Mouse (Mus musculus): ENCODE measurements around the gene Gabarapl1.

DNA sequence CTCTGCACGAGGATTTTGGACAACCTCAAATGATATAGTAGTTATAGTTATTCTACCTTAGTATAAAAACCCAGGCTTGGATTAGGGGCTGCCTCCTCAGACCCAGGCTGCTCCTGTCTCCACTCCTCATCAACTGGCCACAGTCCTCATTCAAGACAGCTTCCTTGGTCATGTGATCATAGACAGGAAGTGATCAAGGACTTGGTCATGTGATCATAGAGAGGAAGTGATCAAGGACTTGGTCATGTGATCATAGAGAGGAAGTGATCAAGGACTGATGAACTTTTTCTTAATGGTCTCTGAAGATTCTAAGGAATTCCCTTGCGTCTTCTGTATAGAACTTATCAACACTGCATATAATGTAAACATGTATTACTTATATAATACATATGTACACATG is 14.3 kb downstream of the Gabarapl1 start:
- TF ChIP-seq CTCF (IDR thresholded peaks at IDR 0.05): no peak
- TF ChIP-seq EP300 (IDR thresholded peaks at IDR 0.05): no peak

Measured in lung, postnatal 0 days (tissue).